Mouse (Mus musculus) small intestine, adult 2 months (tissue): ENCODE results near the gene Nxf1.

Experiments used
- CTCF ChIP-seq: fragments of 200-500 bp; IDR thresholded peaks from 2 replicates; pipeline ENCODE4 v1.5.1; 2012; ENCODE audit warnings: low read depth, mild to moderate bottlenecking, control low read depth, inconsistent platforms, low read length, moderate library complexity, mixed read lengths; ENCODE audit not compliant: insufficient replicate concordance, insufficient read length; ENCODE audit errors: extremely low read depth
- POLR2A ChIP-seq: fragments of 200-500 bp; IDR thresholded peaks from 2 replicates; pipeline ENCODE4 v1.6.1; 2012; ENCODE audit warnings: low read depth, mild to moderate bottlenecking, control low read depth, inconsistent platforms, low read length, moderate library complexity

- TF ChIP-seq POLR2A (no peak), CTCF (no peak)
Observed at GRCm38 (mm10) chr19:8736160-8736467, 20.8 kb upstream of the Nxf1 start.
